Mouse (Mus musculus) right cerebral cortex, postnatal 4 days (tissue): ENCODE data around the gene Ufl1.
"Not testable (repeated sequence)": the region's sequence is repeated elsewhere in the genome, so short reads cannot be mapped to it uniquely, and the experiment has no call there.

Source experiments
- DNase-seq: peaks from one replicate; pipeline ENCODE4 v3.0.0-alpha.2; 2022

Ufl1 gene

DNA sequence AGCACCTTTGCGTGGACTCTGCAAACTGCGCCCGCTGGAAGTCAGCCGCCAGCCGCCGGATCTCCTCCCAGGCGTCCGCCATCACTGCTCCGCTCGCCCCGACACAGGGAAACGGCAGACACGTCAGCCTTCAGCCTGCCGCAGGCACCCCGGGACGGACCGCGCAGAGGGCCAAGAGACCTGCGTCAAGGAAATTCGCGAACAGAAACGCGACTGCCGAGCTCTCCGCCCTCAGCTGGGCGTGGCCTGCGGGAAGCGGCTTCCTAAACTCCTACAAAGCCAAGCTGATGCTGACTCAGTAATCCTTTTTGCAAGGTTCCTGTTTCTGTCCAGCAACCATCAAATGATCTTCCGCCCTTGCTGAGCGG lies at the start of gene Ufl1:
Gene Ufl1, minus strand, starts transcription at position 151 of the 368 bp plus-strand sequence.
- DNase-seq, result peak; percentile 95

GRCm38 (mm10) chr4:25325684-25326220 lies 44.1 kb upstream of the Ufl1 start:
- no peak for DNase-seq

- no peak for DNase-seq
Measured at GRCm38 (mm10) chr4:25322631-25323178, 41.1 kb upstream of the Ufl1 start.

DNA sequence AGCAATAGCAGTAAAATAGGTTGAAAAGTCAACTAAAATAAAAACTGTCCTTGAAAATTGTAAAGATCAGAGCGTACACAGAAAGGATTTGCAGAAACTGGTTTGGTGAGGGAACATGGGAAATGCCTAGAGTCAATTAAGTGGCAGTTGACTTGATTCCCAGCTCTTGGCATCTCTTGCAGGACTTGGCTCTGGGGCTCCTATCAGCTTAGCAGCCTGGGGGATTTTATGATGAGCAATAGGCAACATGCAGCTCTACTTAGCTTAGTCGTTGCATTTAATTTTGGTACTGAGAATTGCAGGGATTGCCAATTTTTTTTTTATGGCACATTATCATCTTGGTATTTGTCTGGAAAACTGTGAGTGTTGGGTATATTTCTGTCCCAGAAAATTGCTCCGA lies 32.1 kb upstream of the Ufl1 start:
- no peak for DNase-seq

DNA sequence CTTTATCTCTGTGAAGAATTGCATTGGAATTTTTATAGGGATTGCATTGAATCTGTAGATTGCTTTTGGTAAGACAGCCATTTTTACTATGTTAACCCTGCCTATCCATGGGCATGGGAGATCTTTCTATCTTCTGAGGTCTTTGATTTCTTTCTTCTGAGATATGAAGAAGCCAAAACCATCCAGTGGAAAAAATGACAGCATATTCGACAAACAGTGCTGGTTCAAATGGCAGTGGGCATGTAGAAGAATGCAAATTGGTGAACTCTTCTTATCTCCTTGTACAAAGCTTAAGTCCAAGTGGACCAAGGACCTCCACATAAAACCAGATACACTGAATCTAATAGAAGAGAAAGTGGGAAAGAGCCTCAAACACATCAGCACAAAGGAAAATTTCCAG lies 3.4 kb upstream of the Ufl1 start:
- not testable (repeated sequence) for DNase-seq

- DNase-seq, result no peak
Measured at GRCm38 (mm10) chr4:25280938-25281670, 517 bp downstream of the Ufl1 start.

DNA sequence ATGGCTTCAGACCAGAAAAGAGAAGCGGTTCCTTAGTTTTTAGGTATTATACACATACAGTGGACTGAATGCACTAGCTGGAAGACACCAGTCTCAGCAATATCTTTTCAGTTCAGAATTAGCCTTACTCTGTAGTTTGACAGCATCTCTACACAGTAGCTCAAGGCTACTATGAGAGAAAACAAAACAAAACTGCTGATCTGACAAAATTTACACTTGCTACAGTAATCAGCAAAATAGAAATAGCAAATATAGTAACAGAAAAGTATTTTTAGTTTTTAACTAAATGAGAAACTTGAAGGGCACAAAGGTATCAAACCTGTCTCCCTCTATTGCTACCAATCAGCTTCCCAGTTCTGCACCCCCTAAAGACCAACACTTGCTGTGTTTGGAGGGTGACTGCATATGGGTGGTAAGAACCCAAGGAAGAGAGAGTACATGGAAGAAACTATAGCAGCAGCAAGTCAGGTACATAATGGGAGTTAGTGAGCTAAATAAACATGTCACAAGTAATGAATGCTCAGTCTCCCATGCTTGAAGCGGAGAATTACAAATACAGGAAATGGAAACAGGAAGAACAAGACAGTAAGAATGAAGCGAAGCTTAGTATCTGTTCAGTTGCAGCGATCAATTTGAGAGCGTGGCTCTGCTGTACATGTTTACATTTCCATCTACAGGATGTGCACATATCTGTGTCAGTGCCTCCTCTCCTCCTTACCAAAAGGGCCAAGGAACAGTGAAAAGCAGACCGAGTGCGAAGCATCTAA lies 8.6 kb downstream of the Ufl1 start:
- no peak for DNase-seq

DNA sequence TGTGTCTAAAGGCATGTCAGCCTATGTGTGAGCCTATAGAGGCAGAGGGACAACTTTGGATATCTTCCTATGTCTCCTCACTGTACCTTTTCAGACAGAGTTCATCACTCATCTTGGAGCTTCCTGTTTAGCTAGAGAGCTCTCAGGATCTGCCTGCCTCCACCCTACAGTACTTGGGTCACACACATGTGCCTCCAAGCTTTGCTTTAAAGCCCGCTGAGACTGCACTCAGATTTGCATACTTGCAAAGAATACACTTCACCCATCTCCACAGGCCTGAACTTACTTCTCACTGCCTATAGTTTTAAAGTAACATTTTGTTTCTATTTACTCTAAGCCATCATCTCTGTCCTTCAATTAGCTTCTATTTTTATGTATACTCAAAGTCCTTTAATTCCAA lies 9.7 kb downstream of the Ufl1 start:
- no peak for DNase-seq

- DNase-seq, result no peak
Measured at GRCm38 (mm10) chr4:25267144-25267543, 14.5 kb downstream of the Ufl1 start.

- DNase-seq, result no peak
Measured at GRCm38 (mm10) chr4:25257822-25258398, 23.7 kb downstream of the Ufl1 start.

- DNase-seq, result no peak
Measured at GRCm38 (mm10) chr4:25242776-25243175, 38.8 kb downstream of the Ufl1 start, which contains the start of gene Fhl5. Gene Fhl5 (minus strand): TSS chr4:25242876.

DNA sequence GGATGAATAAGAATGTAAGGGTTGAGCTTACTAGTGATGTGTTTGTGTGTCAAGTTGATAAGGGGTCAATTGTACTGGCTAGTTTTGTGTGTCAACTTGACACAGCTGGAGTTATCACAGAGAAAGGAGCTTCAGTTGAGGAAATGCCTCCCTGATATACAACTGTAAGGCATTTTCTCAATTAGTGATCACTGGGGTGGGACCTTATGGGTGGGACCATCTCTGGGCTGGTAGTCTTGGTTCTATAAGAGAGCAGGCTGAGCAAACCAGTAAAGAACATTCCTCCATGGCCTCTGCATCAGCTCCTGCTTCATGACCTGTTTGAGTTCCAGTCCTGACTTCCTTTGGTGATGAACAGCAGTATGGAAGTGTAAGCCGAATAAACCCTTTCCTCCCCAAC lies 46.0 kb downstream of the Ufl1 start:
- DNase-seq, result not testable (repeated sequence)

GRCm38 (mm10) chr4:25233767-25234166 lies 47.9 kb downstream of the Ufl1 start:
- not testable (repeated sequence) for DNase-seq

- no peak for DNase-seq
Measured at GRCm38 (mm10) chr4:25232546-25232945, 49.1 kb downstream of the Ufl1 start.

DNA sequence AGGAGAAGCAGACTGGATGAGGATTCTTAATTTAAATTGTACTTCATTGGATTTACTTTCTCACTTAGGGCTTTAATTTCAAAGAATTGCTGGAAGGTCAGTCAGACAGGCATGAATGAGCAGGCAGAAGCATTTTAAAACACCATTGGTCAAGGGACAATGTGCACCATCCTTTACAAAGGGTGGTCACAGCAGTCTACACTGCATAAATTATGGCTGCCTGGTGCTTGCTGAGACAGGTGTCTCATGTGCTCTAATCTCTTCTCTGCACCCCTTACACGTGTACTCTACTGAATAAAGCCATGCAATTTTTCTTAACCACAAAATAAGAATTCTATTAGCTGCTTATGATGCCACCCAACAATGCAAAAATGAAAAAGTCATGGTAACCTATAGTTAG lies 54.1 kb downstream of the Ufl1 start:
- no peak for DNase-seq

GRCm38 (mm10) chr4:25221927-25222326 lies 59.7 kb downstream of the Ufl1 start:
- DNase-seq, result no peak

DNA sequence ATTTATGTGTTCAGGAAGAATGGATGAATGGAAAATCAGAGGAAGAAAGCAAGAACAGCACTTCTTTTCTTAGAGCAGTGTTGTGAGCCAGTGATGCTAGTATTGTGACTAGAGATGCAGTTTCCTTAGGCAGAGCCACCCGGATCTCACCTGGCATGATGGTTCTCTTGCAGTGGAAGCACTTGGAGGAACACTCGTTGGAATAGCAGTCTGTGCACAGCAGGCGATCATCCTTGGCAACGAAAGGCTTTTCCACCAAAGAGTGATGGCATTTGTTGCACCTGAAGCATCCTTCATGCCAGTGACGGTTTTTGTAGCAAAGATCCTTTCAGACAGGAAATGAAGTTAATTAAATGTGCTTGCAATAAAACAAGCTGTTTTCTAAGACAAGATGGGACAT lies 68.2 kb downstream of the Ufl1 start:
- DNase-seq, result no peak

- no peak for DNase-seq
Measured at GRCm38 (mm10) chr4:25206166-25206565, 75.5 kb downstream of the Ufl1 start.
